Mouse (Mus musculus): ENCODE measurements around the gene Ube2e2.
"Not testable (repeated sequence)": the region's sequence is repeated elsewhere in the genome, so short reads cannot be mapped to it uniquely, and the experiment has no call there.

Ube2e2 gene

GRCm38 (mm10) chr14:18637739-18638138, 256.3 kb downstream of the Ube2e2 start:
- DNase-seq (ENCODE audit: low spot score in 2 of 2) = no peak

GRCm38 (mm10) chr14:18628170-18628569, 265.9 kb downstream of the Ube2e2 start:
- no peak for DNase-seq (ENCODE audit: low spot score in 2 of 2)

- DNase-seq (ENCODE audit: low spot score in 2 of 2) = no peak
Observed at GRCm38 (mm10) chr14:18618603-18619002, 275.5 kb downstream of the Ube2e2 start.

GRCm38 (mm10) chr14:18601927-18602326, 292.1 kb downstream of the Ube2e2 start:
- DNase-seq (ENCODE audit: low spot score in 2 of 2) = no peak

GRCm38 (mm10) chr14:18586239-18587034, 307.6 kb downstream of the Ube2e2 start:
- DNase-seq (ENCODE audit: low spot score in 2 of 2) = no peak

- no peak for DNase-seq (ENCODE audit: low spot score in 2 of 2)
Observed at GRCm38 (mm10) chr14:18581735-18582134, 312.3 kb downstream of the Ube2e2 start.

- no peak for DNase-seq (ENCODE audit: low spot score in 2 of 2)
Observed at GRCm38 (mm10) chr14:18574756-18575155, 319.3 kb downstream of the Ube2e2 start.

GRCm38 (mm10) chr14:18574130-18574721, 319.8 kb downstream of the Ube2e2 start:
- DNase-seq (ENCODE audit: low spot score in 2 of 2) = no peak

GRCm38 (mm10) chr14:18573286-18573956, 320.6 kb downstream of the Ube2e2 start:
- DNase-seq (ENCODE audit: low spot score in 2 of 2) = no peak

GRCm38 (mm10) chr14:18572852-18573251, 321.2 kb downstream of the Ube2e2 start:
- DNase-seq (ENCODE audit: low spot score in 2 of 2) = no peak

- DNase-seq (ENCODE audit: low spot score in 2 of 2) = no peak
Observed at GRCm38 (mm10) chr14:18569615-18570014, 324.5 kb downstream of the Ube2e2 start.

- not testable (repeated sequence) for DNase-seq (ENCODE audit: low spot score in 2 of 2)
Observed at GRCm38 (mm10) chr14:18564999-18565398, 329.1 kb downstream of the Ube2e2 start.

- DNase-seq (ENCODE audit: low spot score in 2 of 2) = no peak
Observed at GRCm38 (mm10) chr14:18555287-18555686, 338.8 kb downstream of the Ube2e2 start.

GRCm38 (mm10) chr14:18554627-18554988, 339.5 kb downstream of the Ube2e2 start:
- DNase-seq (ENCODE audit: low spot score in 2 of 2) = no peak

- no peak for DNase-seq (ENCODE audit: low spot score in 2 of 2)
Observed at GRCm38 (mm10) chr14:18553987-18554626, 340.0 kb downstream of the Ube2e2 start.

GRCm38 (mm10) chr14:18547541-18547940, 346.5 kb downstream of the Ube2e2 start:
- peak; percentile 43 to 69 for DNase-seq (ENCODE audit: low spot score in 2 of 2)

GRCm38 (mm10) chr14:18539092-18539491, 355.0 kb downstream of the Ube2e2 start:
- not testable (repeated sequence) for DNase-seq (ENCODE audit: low spot score in 2 of 2)

GRCm38 (mm10) chr14:18530899-18531298, 363.2 kb downstream of the Ube2e2 start:
- no peak for DNase-seq (ENCODE audit: low spot score in 2 of 2)

- DNase-seq (ENCODE audit: low spot score in 2 of 2) = no peak
Observed at GRCm38 (mm10) chr14:18530496-18530895, 363.6 kb downstream of the Ube2e2 start.
